Mouse (Mus musculus) megakaryocyte progenitor cell, adult 5-6 weeks (primary cell): Measurements from ENCODE around the gene Rdh1. TPM values are rescaled to one million over a fixed set of nuclear protein-coding genes. Genes with fewer than 3 reads are reported as not detected.

Experiments
- total RNA-seq, 2 experiments: library from RNA; stranded (forward) in 1 of 2; stranded (reverse) in 1 of 2; fragments of 157-497, 149-512 nt in 1 of 2; fragments of 200-1000 nt in 1 of 2; gene quantifications; 2 replicates each; pipeline versions ENCODE4 v1.2.3 to v1.2.4; 2015 to 2017

Gene Rdh1
- total RNA-seq, 2 experiments from 2014 or later, result not detected

Other genes with a start within 250 kb of the Rdh1 start
- gene Ndufa4l2, start 244.8 kb upstream of the Rdh1 start, total RNA-seq (2015), result not detected in 2 replicates
- not detected in 2 replicates for gene Ndufa4l2, start 244.8 kb upstream of the Rdh1 start, total RNA-seq (2017)
- 91.3 and 92.6 TPM in 2 replicates for gene Shmt2, start 237.3 kb upstream of the Rdh1 start, total RNA-seq (2015)
- 95.8 and 100 TPM in 2 replicates for gene Shmt2, start 237.3 kb upstream of the Rdh1 start, total RNA-seq (2017)
- not detected in 2 replicates for gene Nxph4, start 225.2 kb upstream of the Rdh1 start, total RNA-seq (2015)
- not detected in 2 replicates for gene Nxph4, start 225.2 kb upstream of the Rdh1 start, total RNA-seq (2017)
- 9.8 and 10.0 TPM in 2 replicates for gene Lrp1, start 138.6 kb upstream of the Rdh1 start, total RNA-seq (2015)
- gene Lrp1, start 138.6 kb upstream of the Rdh1 start, total RNA-seq (2017), result 4.5 and 7.3 TPM in 2 replicates
- gene Stat6, start 116.7 kb upstream of the Rdh1 start, total RNA-seq (2015), result 27.3 and 29.6 TPM in 2 replicates
- 38.9 and 42.7 TPM in 2 replicates for gene Stat6, start 116.7 kb upstream of the Rdh1 start, total RNA-seq (2017)
- 15.7 and 19.8 TPM in 2 replicates for gene Nemp1, start 92.8 kb upstream of the Rdh1 start, total RNA-seq (2015)
- 17.8 and 25.3 TPM in 2 replicates for gene Nemp1, start 92.8 kb upstream of the Rdh1 start, total RNA-seq (2017)
- 2.4 and 2.6 TPM in 2 replicates for gene Nab2, start 91.2 kb upstream of the Rdh1 start, total RNA-seq (2015)
- 3.4 and 5.2 TPM in 2 replicates for gene Nab2, start 91.2 kb upstream of the Rdh1 start, total RNA-seq (2017)
- 0.15 TPM in 1 of 2 replicates, not detected in the other for gene Myo1a, start 54.6 kb upstream of the Rdh1 start, total RNA-seq (2015)
- gene Myo1a, start 54.6 kb upstream of the Rdh1 start, total RNA-seq (2017), result 0.03 and 0.37 TPM in 2 replicates
- gene Tac2, start 35.2 kb upstream of the Rdh1 start, total RNA-seq (2015), result 1.2 TPM in 1 of 2 replicates, not detected in the other
- not detected in 2 replicates for gene Tac2, start 35.2 kb upstream of the Rdh1 start, total RNA-seq (2017)
- 4.7 and 5.1 TPM in 2 replicates for gene Zbtb39, start 20.2 kb upstream of the Rdh1 start, total RNA-seq (2015)
- gene Zbtb39, start 20.2 kb upstream of the Rdh1 start, total RNA-seq (2017), result 2.0 and 3.0 TPM in 2 replicates
- not detected in 2 replicates for gene Gpr182, start 8.0 kb upstream of the Rdh1 start, total RNA-seq (2015)
- not detected in 2 replicates for gene Gpr182, start 8.0 kb upstream of the Rdh1 start, total RNA-seq (2017)
- not detected in 2 replicates for gene Rdh16f1, start 66 bp downstream of the Rdh1 start, total RNA-seq (2015)
- not detected in 2 replicates for gene Rdh16f1, start 66 bp downstream of the Rdh1 start, total RNA-seq (2017)
- not detected in 2 replicates for gene Rdh9, start 16.7 kb downstream of the Rdh1 start, total RNA-seq (2015)
- gene Rdh9, start 16.7 kb downstream of the Rdh1 start, total RNA-seq (2017), result not detected in 2 replicates
- gene Rdh16, start 41.4 kb downstream of the Rdh1 start, total RNA-seq (2015), result not detected in 2 replicates
- not detected in 2 replicates for gene Rdh16, start 41.4 kb downstream of the Rdh1 start, total RNA-seq (2017)
- gene Rdh19, start 90.2 kb downstream of the Rdh1 start, total RNA-seq (2015), result not detected in 2 replicates
- not detected in 2 replicates for gene Rdh19, start 90.2 kb downstream of the Rdh1 start, total RNA-seq (2017)
- gene Rdh16f2, start 106.8 kb downstream of the Rdh1 start, total RNA-seq (2015), result not detected in 2 replicates
- gene Rdh16f2, start 106.8 kb downstream of the Rdh1 start, total RNA-seq (2017), result not detected in 2 replicates
- not detected in 2 replicates for gene Rdh7, start 129.1 kb downstream of the Rdh1 start, total RNA-seq (2015)
- not detected in 2 replicates for gene Rdh7, start 129.1 kb downstream of the Rdh1 start, total RNA-seq (2017)
- not detected in 2 replicates for gene Sdr9c7, start 138.8 kb downstream of the Rdh1 start, total RNA-seq (2015)
- not detected in 2 replicates for gene Sdr9c7, start 138.8 kb downstream of the Rdh1 start, total RNA-seq (2017)
- gene Hsd17b6, start 247.9 kb downstream of the Rdh1 start, total RNA-seq (2015), result not detected in 2 replicates
- not detected in 2 replicates for gene Hsd17b6, start 247.9 kb downstream of the Rdh1 start, total RNA-seq (2017)